Mouse (Mus musculus) heart, embryonic 16.5 days (tissue): ENCODE results near the gene Cyp2e1. TPM values are rescaled to one million over a fixed set of nuclear protein-coding genes. Genes with fewer than 3 reads are reported as not detected.
"Not testable (repeated sequence)": the region's sequence is repeated elsewhere in the genome, so short reads cannot be mapped to it uniquely, and the experiment has no call there.

ENCODE experiments used
- ATAC-seq: fragments of 200-750 bp; cut with Nextera tagmentation; replicated peaks from 2 replicates; pipeline ENCODE4 v1.8.0; 2017; ENCODE audit warnings: moderate number of reproducible peaks; ENCODE audit not compliant: insufficient read depth, low FRiP score; ENCODE audit errors: extremely low read depth
- H3K27ac ChIP-seq: fragments of 300-500 bp; sonication (generic); 2 replicates; pipeline ENCODE4 v1.5.1; 2014; ENCODE audit warnings: mild to moderate bottlenecking, low read length, control low read depth, moderate library complexity
- H3K27me3 ChIP-seq: fragments of 300-500 bp; sonication (generic); 2 replicates; pipeline ENCODE4 v1.6.1; 2014; ENCODE audit warnings: low read length, mixed read lengths; ENCODE audit not compliant: control insufficient read depth, insufficient read depth
- H3K36me3 ChIP-seq: fragments of 300-500 bp; sonication (generic); 2 replicates; pipeline ENCODE4 v1.6.1; 2014; ENCODE audit not compliant: control insufficient read depth, insufficient read depth
- H3K4me1 ChIP-seq: fragments of 300-500 bp; sonication (generic); 2 replicates; pipeline ENCODE4 v1.6.1; 2014; ENCODE audit warnings: low read length, mixed read lengths; ENCODE audit not compliant: control insufficient read depth, insufficient read depth
- H3K4me2 ChIP-seq: fragments of 300-500 bp; sonication (generic); 2 replicates; pipeline ENCODE4 v1.6.1; 2014; ENCODE audit warnings: low read depth, mild to moderate bottlenecking, control low read depth, low read length
- H3K4me3 ChIP-seq: fragments of 300-500 bp; sonication (generic); 2 replicates; pipeline ENCODE4 v1.5.1; 2014; ENCODE audit warnings: mild to moderate bottlenecking, control low read depth, low read length
- H3K9ac ChIP-seq: fragments of 300-500 bp; sonication (generic); 2 replicates; pipeline ENCODE4 v1.6.1; 2014; ENCODE audit warnings: low read length, control low read depth
- H3K9me3 ChIP-seq: fragments of 300-500 bp; sonication (generic); replicated peaks from 2 replicates; pipeline ENCODE4 v1.6.1; 2016; ENCODE audit warnings: low read length; ENCODE audit not compliant: control insufficient read depth
- WGBS: fragments of 180-500 bp; shearing (Covaris S2); extraction: QIAGEN DNeasy Blood & Tissue Kit; methylation state at CpG from one replicate; pipeline ENCODE4 v1.1.7; 2014; 5-methylcytosine and 5-hydroxymethylcytosine counted together
- polyA plus RNA-seq: library from polyadenylated mRNA; unstranded; fragments of >200 nt; fragmentation: Nextera tagmentation; extraction: Ambion mirVana; gene quantifications from 2 replicates; pipeline ENCODE4 v1.2.1, GENCODE M21; 2015

Cyp2e1 gene
- polyA plus RNA-seq, 1 experiment from 2014 or later, result not detected

- Histone ChIP-seq H3K9ac (no peak overlapping the region), H3K27me3 (no peaks in the 10 kb centered on the region), H3K4me2 (no peak overlapping the region), H3K27ac (no peak overlapping the region), H3K36me3 (no peaks in the 10 kb centered on the region), H3K9me3 (peaks cover 4% of the 10 kb centered on the region; the same call in 1 of the 2 replicates), H3K4me3 (no peak overlapping the region), H3K4me1 (no peaks in the 10 kb centered on the region)
- WGBS, result 59% methylated on average over 4 of the region's 4 CpGs
- no peak; the same call in 1 of the 2 replicates for ATAC-seq
Measured at GRCm38 (mm10) chr7:140756151-140756854, 7.2 kb upstream of the Cyp2e1 start.

DNA sequence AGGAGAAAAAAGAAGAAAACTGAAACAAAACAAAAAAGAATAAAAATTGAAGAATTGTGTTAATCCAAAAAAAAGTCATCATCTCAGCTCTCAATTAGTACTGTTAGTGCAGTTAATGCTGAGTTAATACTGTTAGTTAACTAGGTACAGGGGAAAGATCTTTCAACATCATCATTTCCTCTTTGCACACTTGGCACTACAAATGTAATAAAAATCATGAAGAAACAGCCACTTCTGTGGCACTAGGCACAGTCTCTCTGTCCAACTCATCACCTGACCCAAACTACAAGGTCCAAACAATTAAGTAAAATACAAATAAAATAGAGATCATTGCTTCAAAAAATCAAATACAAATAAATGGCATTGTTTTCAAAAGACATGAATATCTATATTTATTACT is 2.9 kb upstream of the Cyp2e1 start:
- no peak overlapping the region for H3K4me3 ChIP-seq
- H3K27ac ChIP-seq, result no peak overlapping the region
- no peaks in the 10 kb centered on the region for H3K27me3 ChIP-seq
- H3K9ac ChIP-seq, result no peak overlapping the region
- no peaks in the 10 kb centered on the region for H3K9me3 ChIP-seq
- ATAC-seq, result no peak
- H3K36me3 ChIP-seq, result no peaks in the 10 kb centered on the region
- H3K4me1 ChIP-seq, result no peaks in the 10 kb centered on the region
- H3K4me2 ChIP-seq, result no peak overlapping the region

DNA sequence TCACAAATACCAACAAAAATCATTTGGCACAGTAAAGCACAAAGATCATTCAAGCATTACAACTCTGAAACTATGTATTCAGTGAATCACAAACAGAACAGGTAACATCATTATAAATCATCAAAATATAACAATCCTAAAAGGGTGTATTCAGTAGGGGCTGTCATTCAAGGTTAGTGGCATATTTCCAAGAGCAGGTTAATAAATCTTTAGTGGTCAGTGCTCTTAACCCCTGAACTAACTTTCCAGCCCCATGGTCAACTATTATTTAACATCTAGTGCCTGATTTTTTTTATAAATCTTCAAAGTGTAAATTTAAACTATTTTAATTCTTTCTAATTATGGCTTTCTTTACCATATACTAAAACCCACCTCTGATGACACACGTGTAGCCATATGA is 1.9 kb downstream of the Cyp2e1 start:
- not testable (repeated sequence) for H3K36me3 ChIP-seq, ATAC-seq, H3K27me3 ChIP-seq, H3K4me2 ChIP-seq, H3K4me1 ChIP-seq, H3K4me3 ChIP-seq, H3K9ac ChIP-seq, H3K27ac ChIP-seq, H3K9me3 ChIP-seq
- 59% methylated on average over 1 of the region's 1 CpGs for WGBS

- 60% methylated on average over 12 of the region's 12 CpGs for WGBS
- no peak for ATAC-seq
- H3K27ac ChIP-seq, result no peak overlapping the region
- H3K4me1 ChIP-seq, result no peaks in the 10 kb centered on the region
- no peak overlapping the region for H3K4me3 ChIP-seq
- no peak overlapping the region for H3K9ac ChIP-seq
- H3K4me2 ChIP-seq, result no peak overlapping the region
- H3K9me3 ChIP-seq, result no peaks in the 10 kb centered on the region
- no peaks in the 10 kb centered on the region for H3K27me3 ChIP-seq
- H3K36me3 ChIP-seq, result no peaks in the 10 kb centered on the region
Measured at GRCm38 (mm10) chr7:140765888-140766739, 2.6 kb downstream of the Cyp2e1 start.

DNA sequence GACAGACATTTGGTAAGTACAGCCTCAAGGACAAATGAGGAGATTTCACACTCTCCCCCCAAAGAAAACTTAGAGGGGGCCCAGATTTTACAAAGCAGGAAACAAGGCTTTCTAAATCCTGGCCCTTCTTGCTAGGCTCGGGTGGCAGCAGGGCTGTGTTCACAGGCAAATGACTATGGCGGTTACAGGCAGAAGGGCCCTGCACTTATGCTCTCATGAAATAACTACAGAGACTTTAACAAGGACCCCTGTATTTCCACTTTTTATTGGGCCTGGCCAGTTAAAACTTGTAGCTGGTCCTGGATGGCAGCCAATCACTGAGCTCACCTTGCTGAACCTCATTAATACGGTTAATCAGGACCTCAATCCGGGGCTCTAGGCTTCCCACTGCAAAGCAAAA is 17.0 kb downstream of the Cyp2e1 start:
- Histone ChIP-seq H3K36me3 (no peaks in the 10 kb centered on the region), H3K4me3 (no peak overlapping the region), H3K27ac (no peak overlapping the region), H3K4me2 (no peak overlapping the region), H3K9me3 (no peaks in the 10 kb centered on the region), H3K27me3 (no peaks in the 10 kb centered on the region), H3K9ac (no peak overlapping the region), H3K4me1 (no peaks in the 10 kb centered on the region)
- WGBS, result 78% methylated on average over 4 of the region's 4 CpGs
- ATAC-seq, result no peak

DNA sequence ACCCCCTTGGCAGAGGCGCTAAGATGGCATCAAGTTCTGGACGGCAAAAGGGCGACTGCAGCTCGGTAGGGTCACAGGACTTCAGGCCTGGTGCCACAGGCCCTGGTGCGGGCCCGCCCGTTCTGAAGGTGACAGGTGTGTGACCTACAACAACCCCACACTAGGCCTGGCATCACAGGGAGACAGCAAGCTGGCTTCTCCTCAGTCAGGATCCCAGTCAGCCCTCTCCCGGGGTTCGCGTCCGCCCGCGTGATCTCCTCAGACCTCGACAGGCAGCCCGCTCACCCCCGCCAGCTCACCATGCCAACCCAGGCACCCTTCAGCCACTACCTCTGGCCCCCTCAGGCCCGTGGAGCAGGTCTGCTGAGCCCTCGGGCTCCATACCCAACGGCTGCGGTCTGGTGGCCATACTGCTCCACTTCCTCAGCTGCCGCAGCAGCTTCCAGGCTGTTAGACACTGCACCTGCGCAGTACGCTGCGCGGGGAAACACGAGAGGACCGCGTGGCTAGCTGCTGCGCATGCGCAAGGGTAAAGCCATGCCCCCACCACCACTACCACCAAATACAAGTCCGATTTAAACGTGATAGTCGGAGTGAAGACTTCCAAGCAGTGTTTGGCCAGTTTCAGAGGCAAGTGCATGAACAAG is 24.0 kb downstream of the Cyp2e1 start, which contains the start of gene Syce1:
TSS of gene Syce1 (minus strand) at position 447 of the 647 bp plus-strand sequence.
- no peak within 1 kb of the TSS for H3K27ac ChIP-seq
- no peaks in the 10 kb centered on the region for H3K4me1 ChIP-seq
- no peak within 1 kb of the TSS for H3K9ac ChIP-seq
- no peak within 1 kb of the TSS for H3K4me3 ChIP-seq
- WGBS, result 72% methylated on average over 33 of the region's 33 CpGs
- H3K9me3 ChIP-seq, result 0 out of 2 replicates have a peak, but pooled peaks cover 2% of the 10 kb centered on the region
- no peaks in the 10 kb centered on the region for H3K27me3 ChIP-seq
- no peak for ATAC-seq
- H3K4me2 ChIP-seq, result no peak within 1 kb of the TSS
- no peaks in the 10 kb centered on the region for H3K36me3 ChIP-seq

DNA sequence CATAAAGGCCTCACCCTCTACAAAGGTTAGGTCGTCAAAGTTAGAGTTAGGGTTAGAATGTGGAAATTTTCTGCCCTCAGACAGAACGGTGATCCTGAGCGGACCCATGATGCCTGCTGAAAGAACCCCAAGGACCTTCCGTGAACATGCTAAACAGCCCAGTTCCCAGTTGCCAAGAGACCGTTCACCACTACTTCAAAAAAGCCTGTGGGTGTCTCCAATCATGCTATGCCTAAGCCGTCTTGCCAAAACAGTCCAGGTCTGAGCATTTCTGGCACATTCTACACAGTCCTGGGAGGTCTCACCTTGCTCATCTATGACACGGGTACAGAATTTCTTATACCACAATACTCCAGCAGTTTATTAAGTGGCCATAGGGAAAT is 24.5 kb downstream of the Cyp2e1 start:
- H3K27me3 ChIP-seq, result no peaks in the 10 kb centered on the region
- H3K36me3 ChIP-seq, result no peaks in the 10 kb centered on the region
- no peak overlapping the region for H3K4me2 ChIP-seq
- WGBS, result 77% methylated on average over 7 of the region's 7 CpGs
- H3K4me1 ChIP-seq, result no peaks in the 10 kb centered on the region
- no peak overlapping the region for H3K4me3 ChIP-seq
- H3K9me3 ChIP-seq, result 0 out of 2 replicates have a peak, but pooled peaks cover 2% of the 10 kb centered on the region
- H3K27ac ChIP-seq, result no peak overlapping the region
- H3K9ac ChIP-seq, result no peak overlapping the region
- ATAC-seq, result no peak

DNA sequence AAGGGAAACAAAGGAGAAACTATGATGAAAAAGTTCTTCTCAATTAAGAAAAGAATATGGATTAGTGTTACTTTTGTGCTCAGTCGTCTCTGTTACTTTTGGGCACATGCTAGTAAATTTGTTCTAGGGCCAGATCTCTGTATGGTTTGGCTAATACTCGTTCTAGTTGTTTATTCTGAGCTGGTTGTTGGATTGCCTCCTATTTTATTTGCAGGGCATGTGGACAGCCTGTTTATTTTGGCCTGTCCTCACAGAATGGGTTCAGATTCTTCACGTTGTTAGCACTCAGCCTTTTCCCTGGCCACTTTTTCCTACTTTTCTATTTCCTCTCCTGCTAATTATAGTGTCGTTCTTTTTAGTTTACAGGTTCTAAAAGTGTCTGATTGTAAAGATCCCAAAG is 30.0 kb downstream of the Cyp2e1 start:
- no peak for ATAC-seq
- Histone ChIP-seq H3K27me3 (no peaks in the 10 kb centered on the region), H3K36me3 (no peaks in the 10 kb centered on the region), H3K9ac (no peak overlapping the region), H3K4me1 (no peaks in the 10 kb centered on the region), H3K9me3 (0 out of 2 replicates have a peak, but pooled peaks cover 2% of the 10 kb centered on the region), H3K4me3 (no peak overlapping the region), H3K27ac (no peak overlapping the region), H3K4me2 (no peak overlapping the region)
- 50% methylated on average over 4 of the region's 4 CpGs for WGBS

DNA sequence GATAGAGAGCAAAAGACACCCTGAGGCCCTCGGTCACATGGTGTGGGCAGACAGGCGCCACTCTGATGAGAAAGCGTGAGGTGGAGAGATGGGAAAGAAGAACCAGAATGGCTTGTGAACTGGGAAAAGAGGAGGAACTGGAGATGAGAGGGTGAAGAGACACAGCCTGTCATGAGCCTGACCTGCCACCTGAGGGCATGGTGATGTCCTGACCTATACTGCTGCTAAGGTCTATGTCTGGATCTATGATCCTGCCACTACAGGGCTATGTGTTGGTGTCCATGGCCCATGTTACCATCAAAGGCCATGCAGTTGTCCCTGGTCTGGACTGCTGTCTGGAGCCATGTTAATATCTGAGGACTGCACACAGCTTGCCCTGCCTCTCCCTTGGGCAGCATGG is 34.1 kb downstream of the Cyp2e1 start:
- H3K4me2 ChIP-seq, result no peak overlapping the region
- H3K4me1 ChIP-seq, result no peaks in the 10 kb centered on the region
- H3K27ac ChIP-seq, result no peak overlapping the region
- H3K9me3 ChIP-seq, result no peaks in the 10 kb centered on the region
- H3K27me3 ChIP-seq, result no peaks in the 10 kb centered on the region
- no peak for ATAC-seq
- 77% methylated on average over 3 of the region's 3 CpGs for WGBS
- H3K36me3 ChIP-seq, result no peaks in the 10 kb centered on the region
- H3K4me3 ChIP-seq, result no peak overlapping the region
- no peak overlapping the region for H3K9ac ChIP-seq
